Mouse (Mus musculus) small intestine, adult 2 months (tissue): Measurements from ENCODE around the gene Cerk.

Source experiments
- CTCF ChIP-seq: fragments of 200-500 bp; IDR thresholded peaks from 2 replicates; pipeline ENCODE4 v1.5.1; 2012; ENCODE audit warnings: low read depth, mild to moderate bottlenecking, control low read depth, inconsistent platforms, low read length, moderate library complexity, mixed read lengths; ENCODE audit not compliant: insufficient replicate concordance, insufficient read length; ENCODE audit errors: extremely low read depth
- POLR2A ChIP-seq: fragments of 200-500 bp; IDR thresholded peaks from 2 replicates; pipeline ENCODE4 v1.6.1; 2012; ENCODE audit warnings: low read depth, mild to moderate bottlenecking, control low read depth, inconsistent platforms, low read length, moderate library complexity

DNA sequence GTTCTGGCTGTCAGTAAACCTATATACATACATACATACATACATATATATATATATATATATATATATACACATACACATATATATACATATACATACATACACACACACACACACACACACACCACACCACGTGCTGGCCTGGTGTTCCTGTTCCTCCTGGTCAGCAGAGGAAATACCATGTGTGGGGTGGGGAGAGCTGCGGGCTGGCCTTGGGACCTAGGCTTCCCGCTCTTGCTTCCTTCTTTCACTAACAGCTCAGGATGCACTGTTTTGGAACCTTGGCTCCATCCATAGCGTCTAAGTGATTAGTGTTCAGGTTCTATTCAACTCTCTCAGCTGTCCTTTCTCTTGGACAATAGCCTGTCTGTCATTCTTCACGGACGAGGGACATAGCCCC, 80.2 kb downstream of the Cerk start:
- TF ChIP-seq POLR2A, result no peak
- no peak for TF ChIP-seq CTCF
